Mouse (Mus musculus): ENCODE measurements around the gene Xrra1. TPM values are rescaled to one million over a fixed set of nuclear protein-coding genes. Genes with fewer than 3 reads are reported as not detected.
A peak's percentile ranks its signal among the peaks of the same experiment; 100 is the strongest.
"Not testable (repeated sequence)": the region's sequence is repeated elsewhere in the genome, so short reads cannot be mapped to it uniquely, and the experiment has no call there.

The Xrra1 gene
- total and polyA plus RNA-seq, 3 experiments: 0.58 to 1.2 TPM; not detected in 1

DNA sequence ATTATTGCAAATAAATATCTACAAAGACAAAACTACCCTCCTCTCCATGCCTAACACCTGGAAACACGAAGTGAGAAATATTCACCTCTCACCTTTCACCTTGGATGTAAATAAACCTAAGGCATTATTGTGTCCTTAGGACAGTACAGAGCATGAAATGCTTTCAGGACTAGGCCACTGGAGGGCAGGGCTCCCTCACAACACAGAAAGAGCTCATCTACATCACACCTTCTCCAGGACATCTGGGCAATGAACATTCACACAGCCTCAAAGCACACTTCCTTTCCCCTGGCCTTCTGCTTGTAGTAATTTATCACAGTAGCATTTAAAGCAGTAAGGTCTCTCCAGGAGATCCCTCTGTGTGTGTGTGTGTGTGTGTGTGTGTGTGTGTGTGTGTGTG is 76.8 kb downstream of the Xrra1 start:
- H3K4me3 ChIP-seq (ENCODE audit: control insufficient read depth in 1 of 2, insufficient read depth in 1 of 2, low read depth in 2 of 2, low read length in 2 of 2): no peak overlapping the region
- 0 out of 2 replicates have a peak, but pooled peaks have one; percentile 8 for TF ChIP-seq SMC3 (IDR thresholded peaks at IDR 0.05; ENCODE audit: low read depth, low read length)
- TF ChIP-seq UBTF (IDR thresholded peaks at IDR 0.05; ENCODE audit: borderline replicate concordance, insufficient read depth, low read depth, low read length): no peak
- no peak for TF ChIP-seq USF2 (IDR thresholded peaks at IDR 0.05; ENCODE audit: borderline replicate concordance in 1 of 2, insufficient read depth in 1 of 2, low read depth in 1 of 2, low read length in 2 of 2)
- peak; percentile 17 for TF ChIP-seq RAD21 (IDR thresholded peaks at IDR 0.05; ENCODE audit: low read depth, low read length)
- TF ChIP-seq CTCF (IDR thresholded peaks at IDR 0.05 in 2 of 3, conservative IDR thresholded peaks at IDR 0.05 in 1 of 3; ENCODE audit: control insufficient read depth in 1 of 3, insufficient read depth in 1 of 3, low read depth in 2 of 3, low read length in 3 of 3, poor library complexity in 1 of 3, severe bottlenecking in 1 of 3): peak in 1 of 3 experiments; percentile 27; a peak in 2 of 6 replicates
- TF ChIP-seq HCFC1 (IDR thresholded peaks at IDR 0.05; ENCODE audit: low read depth, low read length): no peak
- DNase-seq (ENCODE audit: low read depth, low spot score): no peak
- H3K4me1 ChIP-seq (ENCODE audit: control insufficient read depth in 1 of 2, insufficient read depth in 2 of 2, low read length in 2 of 2): no peaks in the 10 kb centered on the region
- H3K27me3 ChIP-seq (ENCODE audit: control insufficient read depth in 1 of 2, insufficient read depth in 2 of 2, low read length in 2 of 2): no peaks in the 10 kb centered on the region
- H3K79me2 ChIP-seq (ENCODE audit: control insufficient read depth, insufficient read depth, low read length, poor library complexity): no peaks in the 10 kb centered on the region
- H3K9me3 ChIP-seq (replicated peaks; ENCODE audit: insufficient read depth, low read length): no peaks in the 10 kb centered on the region
- H3K36me3 ChIP-seq (ENCODE audit: control insufficient read depth in 1 of 2, insufficient read depth in 2 of 2, low read length in 2 of 2): peaks cover 0 to 2% of the 10 kb centered on the region in 2 experiments; a peak in 1 of 4 replicates
- H3K9ac ChIP-seq (ENCODE audit: control insufficient read depth, low read depth, low read length, poor library complexity, severe bottlenecking): no peak overlapping the region
- no peak overlapping the region for H3K27ac ChIP-seq (ENCODE audit: control insufficient read depth, low read depth, low read length)

- Histone ChIP-seq H3K4me1 (ENCODE audit: control insufficient read depth in 1 of 2, insufficient read depth in 2 of 2, low read length in 2 of 2) (no peaks in the 10 kb centered on the region), H3K4me3 (ENCODE audit: control insufficient read depth in 1 of 2, insufficient read depth in 1 of 2, low read depth in 2 of 2, low read length in 2 of 2) (no peak overlapping the region), H3K9me3 (replicated peaks; ENCODE audit: insufficient read depth, low read length) (no peaks in the 10 kb centered on the region), H3K36me3 (ENCODE audit: control insufficient read depth in 1 of 2, insufficient read depth in 2 of 2, low read length in 2 of 2) (peaks cover 0 to 4% of the 10 kb centered on the region in 2 experiments; a peak in 2 of 4 replicates), H3K9ac (ENCODE audit: control insufficient read depth, low read depth, low read length, poor library complexity, severe bottlenecking) (no peak overlapping the region), H3K27me3 (ENCODE audit: control insufficient read depth in 1 of 2, insufficient read depth in 2 of 2, low read length in 2 of 2) (no peaks in the 10 kb centered on the region), H3K27ac (ENCODE audit: control insufficient read depth, low read depth, low read length) (no peak overlapping the region), H3K79me2 (ENCODE audit: control insufficient read depth, insufficient read depth, low read length, poor library complexity) (no peaks in the 10 kb centered on the region)
- TF ChIP-seq HCFC1 (IDR thresholded peaks at IDR 0.05; ENCODE audit: low read depth, low read length) (no peak), MEF2A (IDR thresholded peaks at IDR 0.05; ENCODE audit: extremely low read depth, insufficient replicate concordance, low read depth, low read length, poor library complexity, severe bottlenecking) (no peak), ELF1 (IDR thresholded peaks at IDR 0.05; ENCODE audit: low read depth, low read length) (no peak), CHD1 (IDR thresholded peaks at IDR 0.05; ENCODE audit: low read depth, low read length) (no peak), SMC3 (IDR thresholded peaks at IDR 0.05; ENCODE audit: low read depth, low read length) (no peak), POLR2A (IDR thresholded peaks at IDR 0.05; ENCODE audit: control insufficient read depth in 1 of 2, insufficient read depth in 1 of 2, low read depth in 1 of 2, low read length in 2 of 2, poor library complexity in 1 of 2) (no peak), EP300 (IDR thresholded peaks at IDR 0.05; ENCODE audit: low read depth in 1 of 2, low read length in 2 of 2) (no peak), SIN3A (IDR thresholded peaks at IDR 0.05; ENCODE audit: low read length) (no peak)
- no peak for DNase-seq (ENCODE audit: low read depth, low spot score)
These were observed 81.8 kb downstream of the Xrra1 start for GRCm38 (mm10) chr7:99940669-99941068.

GRCm38 (mm10) chr7:99944520-99944919 is 85.6 kb downstream of the Xrra1 start:
- H3K9ac ChIP-seq (ENCODE audit: control insufficient read depth, low read depth, low read length, poor library complexity, severe bottlenecking): no peak overlapping the region
- H3K4me1 ChIP-seq (ENCODE audit: control insufficient read depth in 1 of 2, insufficient read depth in 2 of 2, low read length in 2 of 2): no peaks in the 10 kb centered on the region
- no peak overlapping the region for H3K4me3 ChIP-seq (ENCODE audit: control insufficient read depth in 1 of 2, insufficient read depth in 1 of 2, low read depth in 2 of 2, low read length in 2 of 2)
- no peak for DNase-seq (ENCODE audit: low read depth, low spot score)
- no peaks in the 10 kb centered on the region for H3K79me2 ChIP-seq (ENCODE audit: control insufficient read depth, insufficient read depth, low read length, poor library complexity)
- no peaks in the 10 kb centered on the region for H3K27me3 ChIP-seq (ENCODE audit: control insufficient read depth in 1 of 2, insufficient read depth in 2 of 2, low read length in 2 of 2)
- H3K36me3 ChIP-seq (ENCODE audit: control insufficient read depth in 1 of 2, insufficient read depth in 2 of 2, low read length in 2 of 2): peaks cover 0 to 4% of the 10 kb centered on the region in 2 experiments; a peak in 2 of 4 replicates
- H3K9me3 ChIP-seq (replicated peaks; ENCODE audit: insufficient read depth, low read length): no peaks in the 10 kb centered on the region
- TF ChIP-seq MXI1 (IDR thresholded peaks at IDR 0.05; ENCODE audit: low read depth, low read length) (no peak), ETS1 (IDR thresholded peaks at IDR 0.05; ENCODE audit: low read depth, low read length) (no peak), UBTF (IDR thresholded peaks at IDR 0.05; ENCODE audit: borderline replicate concordance, insufficient read depth, low read depth, low read length) (no peak), USF1 (IDR thresholded peaks at IDR 0.05; ENCODE audit: low read depth, low read length) (no peak), SMC3 (IDR thresholded peaks at IDR 0.05; ENCODE audit: low read depth, low read length) (no peak), TBP (IDR thresholded peaks at IDR 0.05; ENCODE audit: low read depth, low read length) (no peak), POLR2A (IDR thresholded peaks at IDR 0.05; ENCODE audit: control insufficient read depth in 1 of 2, insufficient read depth in 1 of 2, low read depth in 1 of 2, low read length in 2 of 2, poor library complexity in 1 of 2) (no peak), SIN3A (IDR thresholded peaks at IDR 0.05; ENCODE audit: low read length) (no peak), RCOR1 (IDR thresholded peaks at IDR 0.05; ENCODE audit: low read depth, low read length) (no peak), CHD1 (IDR thresholded peaks at IDR 0.05; ENCODE audit: low read depth, low read length) (no peak), CTCF (IDR thresholded peaks at IDR 0.05 in 2 of 3, conservative IDR thresholded peaks at IDR 0.05 in 1 of 3; ENCODE audit: control insufficient read depth in 1 of 3, insufficient read depth in 1 of 3, low read depth in 2 of 3, low read length in 3 of 3, poor library complexity in 1 of 3, severe bottlenecking in 1 of 3) (no peak), POLR2AphosphoS5 (IDR thresholded peaks at IDR 0.05; ENCODE audit: borderline replicate concordance, low read depth, low read length) (no peak), EP300 (IDR thresholded peaks at IDR 0.05; ENCODE audit: low read depth in 1 of 2, low read length in 2 of 2) (no peak)
- H3K27ac ChIP-seq (ENCODE audit: control insufficient read depth, low read depth, low read length): no peak overlapping the region

GRCm38 (mm10) chr7:99945012-99945411 is 86.1 kb downstream of the Xrra1 start:
- not testable (repeated sequence) for H3K9ac ChIP-seq (ENCODE audit: control insufficient read depth, low read depth, low read length, poor library complexity, severe bottlenecking); H3K4me1 ChIP-seq (ENCODE audit: control insufficient read depth in 1 of 2, insufficient read depth in 2 of 2, low read length in 2 of 2); H3K27me3 ChIP-seq (ENCODE audit: control insufficient read depth in 1 of 2, insufficient read depth in 2 of 2, low read length in 2 of 2); H3K9me3 ChIP-seq (replicated peaks; ENCODE audit: insufficient read depth, low read length); H3K4me3 ChIP-seq (ENCODE audit: control insufficient read depth in 1 of 2, insufficient read depth in 1 of 2, low read depth in 2 of 2, low read length in 2 of 2); H3K27ac ChIP-seq (ENCODE audit: control insufficient read depth, low read depth, low read length); H3K79me2 ChIP-seq (ENCODE audit: control insufficient read depth, insufficient read depth, low read length, poor library complexity); H3K36me3 ChIP-seq (ENCODE audit: control insufficient read depth in 1 of 2, insufficient read depth in 2 of 2, low read length in 2 of 2); DNase-seq (ENCODE audit: low read depth, low spot score)

Measured in MEL (cell line).